Mouse (Mus musculus): ENCODE results near the gene Btn1a1.
A peak's percentile ranks its signal among the peaks of the same experiment; 100 is the strongest.

Gene Btn1a1

GRCm38 (mm10) chr13:23465600-23466109, at the start of gene Btn1a1:
Btn1a1 (minus strand) TSS chr13:23465901.
- DNase-seq (ENCODE audit: low spot score in 2 of 2), result no peak

GRCm38 (mm10) chr13:23515281-23515680, 49.6 kb upstream of the Btn1a1 start:
- DNase-seq (ENCODE audit: low spot score in 2 of 2), result no peak

GRCm38 (mm10) chr13:23513517-23513916, 47.8 kb upstream of the Btn1a1 start:
- no peak for DNase-seq (ENCODE audit: low spot score in 2 of 2)

- DNase-seq (ENCODE audit: low spot score in 2 of 2), result no peak
Observed at GRCm38 (mm10) chr13:23510127-23510526, 44.4 kb upstream of the Btn1a1 start.

GRCm38 (mm10) chr13:23506819-23507515, 41.3 kb upstream of the Btn1a1 start:
- no peak for DNase-seq (ENCODE audit: low spot score in 2 of 2)

- DNase-seq (ENCODE audit: low spot score in 2 of 2), result peak; percentile 34 to 76
Observed at GRCm38 (mm10) chr13:23506351-23506750, 40.6 kb upstream of the Btn1a1 start.

- no peak for DNase-seq (ENCODE audit: low spot score in 2 of 2)
Observed at GRCm38 (mm10) chr13:23505662-23506345, 40.1 kb upstream of the Btn1a1 start.

GRCm38 (mm10) chr13:23503797-23504196, 38.1 kb upstream of the Btn1a1 start:
- DNase-seq (ENCODE audit: low spot score in 2 of 2), result peak; percentile 51 to 73

- no peak for DNase-seq (ENCODE audit: low spot score in 2 of 2)
Observed at GRCm38 (mm10) chr13:23502916-23503315, 37.2 kb upstream of the Btn1a1 start.

- DNase-seq (ENCODE audit: low spot score in 2 of 2), result no peak
Observed at GRCm38 (mm10) chr13:23502031-23502567, 36.4 kb upstream of the Btn1a1 start.

- no peak for DNase-seq (ENCODE audit: low spot score in 2 of 2)
Observed at GRCm38 (mm10) chr13:23501511-23501910, 35.8 kb upstream of the Btn1a1 start.

- DNase-seq (ENCODE audit: low spot score in 2 of 2), result peak; percentile 68 to 78
Observed at GRCm38 (mm10) chr13:23500424-23501200, 34.9 kb upstream of the Btn1a1 start.

- DNase-seq (ENCODE audit: low spot score in 2 of 2), result no peak
Observed at GRCm38 (mm10) chr13:23499943-23500342, 34.2 kb upstream of the Btn1a1 start.

- no peak for DNase-seq (ENCODE audit: low spot score in 2 of 2)
Observed at GRCm38 (mm10) chr13:23498653-23499052, 33.0 kb upstream of the Btn1a1 start.

GRCm38 (mm10) chr13:23497656-23498321, 32.1 kb upstream of the Btn1a1 start:
- DNase-seq (ENCODE audit: low spot score in 2 of 2), result no peak

GRCm38 (mm10) chr13:23495526-23495925, 29.8 kb upstream of the Btn1a1 start:
- DNase-seq (ENCODE audit: low spot score in 2 of 2), result no peak

GRCm38 (mm10) chr13:23491990-23492389, 26.3 kb upstream of the Btn1a1 start:
- no peak for DNase-seq (ENCODE audit: low spot score in 2 of 2)

GRCm38 (mm10) chr13:23491263-23491662, 25.6 kb upstream of the Btn1a1 start:
- DNase-seq (ENCODE audit: low spot score in 2 of 2), result no peak

- no peak for DNase-seq (ENCODE audit: low spot score in 2 of 2)
Observed at GRCm38 (mm10) chr13:23490863-23491262, 25.2 kb upstream of the Btn1a1 start.

GRCm38 (mm10) chr13:23488400-23489322, 23.0 kb upstream of the Btn1a1 start, which contains the start of gene Btn2a2:
Btn2a2 (minus strand) TSS chr13:23488857.
- peak; percentile 28 to 51 for DNase-seq (ENCODE audit: low spot score in 2 of 2)
